Mouse (Mus musculus): ENCODE data around the gene Hnrnph1.

GRCm38 (mm10) chr11:50432069-50432440 is 55.3 kb downstream of the Hnrnph1 start:
- TF ChIP-seq CTCF (IDR thresholded peaks at IDR 0.05), result no peak
- no peak for TF ChIP-seq EP300 (IDR thresholded peaks at IDR 0.05)

Measured in lung, postnatal 0 days (tissue).